ENCODE assay signal across 9 mouse cellular contexts in the genomic region with DNA sequence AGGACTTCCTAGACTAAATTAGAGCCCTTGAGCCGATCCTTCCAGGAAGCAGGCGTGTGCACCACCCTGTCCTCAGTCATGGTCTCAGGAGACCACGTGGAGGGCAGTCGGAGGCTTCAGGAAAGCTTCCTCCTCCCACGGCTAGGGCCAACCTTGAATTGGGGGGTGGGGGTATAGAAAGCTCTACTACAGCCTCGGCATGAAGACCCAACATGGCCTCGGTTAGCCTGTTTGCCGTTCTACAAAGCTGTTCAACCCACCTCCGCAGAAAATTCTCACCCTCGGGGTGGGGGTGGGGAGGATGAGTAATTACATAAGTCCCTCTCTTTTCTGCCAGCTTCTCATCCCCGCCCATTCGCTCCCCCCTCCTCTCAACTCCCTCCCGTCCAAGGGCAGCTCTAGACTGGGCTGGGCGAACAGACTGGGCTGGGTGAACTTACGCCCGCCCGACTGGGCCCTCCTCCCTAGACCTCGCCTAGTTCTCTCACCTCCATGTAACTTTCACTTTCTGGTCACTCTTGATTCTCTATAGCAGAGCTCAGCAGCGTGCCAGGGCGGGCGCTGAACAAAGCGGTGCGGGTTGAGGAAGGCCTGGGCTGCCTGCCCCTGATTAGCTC. TPM values are rescaled to one million over a fixed set of nuclear protein-coding genes. Genes with fewer than 3 reads are reported as not detected.
DNase-seq lines count a peak whose midpoint lies in the region; ATAC-seq and TF ChIP-seq lines count a peak whose summit lies in the region.
"Had no signal": no experiment of that assay in that cellular context is flagged by ENCODE, and none has a peak within 500 bp of the region (broad histone marks: within the 10 kb centered on the region; RNA-seq: fewer than 3 reads in every experiment).

No protein-coding gene starts in this region.

- 19% methylated on average over 23 of the region's 23 CpGs for WGBS in intestine, embryonic 15.5 days
- 29% methylated on average over 19 of the region's 23 CpGs for WGBS in limb, embryonic 14.5 days
- WGBS in midbrain, embryonic 14.5 days: 48% methylated on average over 22 of the region's 23 CpGs
- WGBS in stomach, embryonic 14.5 days: 14% methylated on average over 23 of the region's 23 CpGs

- no peak for TF ChIP-seq POLR2A in limb, embryonic 14.5 days (IDR thresholded peaks at IDR 0.05; ENCODE audit: borderline replicate concordance, extremely low read depth, insufficient read depth, insufficient read length)

- 0 out of 2 replicates have a peak overlapping the region, but pooled peaks have one; percentile 4 for H3K9ac ChIP-seq in intestine, embryonic 15.5 days
- no peak overlapping the region for H3K9ac ChIP-seq in limb, embryonic 14.5 days (ENCODE audit: low read depth, low read length, severe bottlenecking)
- H3K9ac ChIP-seq in midbrain, embryonic 14.5 days (replicated peaks; ENCODE audit: low read length): no peak overlapping the region
- H3K9ac ChIP-seq in stomach, embryonic 14.5 days (replicated peaks; ENCODE audit: low read depth, low read length): no peak overlapping the region

- peaks cover 28% of the 10 kb centered on the region for H3K4me1 ChIP-seq in intestine, embryonic 15.5 days (replicated peaks)
- H3K4me1 ChIP-seq in limb, embryonic 14.5 days (ENCODE audit: control insufficient read depth, insufficient read depth, low read length): peaks cover 25% of the 10 kb centered on the region
- H3K4me1 ChIP-seq in midbrain, embryonic 14.5 days (ENCODE audit: control insufficient read depth, insufficient read depth, low read length): peaks cover 29% of the 10 kb centered on the region
- H3K4me1 ChIP-seq in stomach, embryonic 14.5 days (ENCODE audit: control insufficient read depth, insufficient read depth, low read length): peaks cover 43% of the 10 kb centered on the region

- ATAC-seq in granulocyte monocyte progenitor cell, adult 5-6 weeks (replicated peaks; ENCODE audit: poor library complexity, severe bottlenecking): peak; percentile 57
- peak; percentile 89 for ATAC-seq in intestine, embryonic 15.5 days
- ATAC-seq in limb, embryonic 14.5 days (ENCODE audit: low FRiP score, low read depth): peak; percentile 59
- ATAC-seq in midbrain, embryonic 14.5 days (ENCODE audit: low FRiP score, low TSS enrichment): no peak
- ATAC-seq in stomach, embryonic 14.5 days (ENCODE audit: insufficient number of reproducible peaks, insufficient read depth, low FRiP score, low read depth): peak; percentile 88
- ATAC-seq: Patski had no signal

- DNase-seq in layer of hippocampus, adult 11-12 months (ENCODE audit: low spot score): peak; percentile 76
- DNase-seq in layer of hippocampus, adult 9-10 months (ENCODE audit: low spot score): no peak
- peak; percentile 56 for DNase-seq in embryo, embryonic 9.5 days (ENCODE audit: extremely low spot score)
- DNase-seq in limb, embryonic 14.5 days (ENCODE audit: low spot score): peak; percentile 43
- no peak for DNase-seq in midbrain, embryonic 14.5 days

- H3K4me3 ChIP-seq in intestine, embryonic 15.5 days (replicated peaks): peak overlapping the region; percentile 17
- no peak overlapping the region for H3K4me3 ChIP-seq in limb, embryonic 14.5 days (replicated peaks; ENCODE audit: low read length)
- no peak overlapping the region for H3K4me3 ChIP-seq in midbrain, embryonic 14.5 days (replicated peaks; ENCODE audit: low read depth, low read length)
- peak overlapping the region; percentile 5; the same call in 1 of the 2 replicates for H3K4me3 ChIP-seq in stomach, embryonic 14.5 days (ENCODE audit: low read depth, low read length)

- H3K27ac ChIP-seq in intestine, embryonic 15.5 days: 0 out of 2 replicates have a peak overlapping the region, but pooled peaks have one; percentile 1
- peak overlapping the region; percentile 44; the same call in 1 of the 2 replicates for H3K27ac ChIP-seq in limb, embryonic 14.5 days (replicated peaks; ENCODE audit: low read depth, low read length)
- 0 out of 2 replicates have a peak overlapping the region, but pooled peaks have one; percentile 8 for H3K27ac ChIP-seq in midbrain, embryonic 14.5 days (replicated peaks; ENCODE audit: low read depth, low read length)
- H3K27ac ChIP-seq in stomach, embryonic 14.5 days (ENCODE audit: low read length): peak overlapping the region; percentile 82

- H3K27me3 ChIP-seq in intestine, embryonic 15.5 days (replicated peaks): 0 out of 2 replicates have a peak, but pooled peaks cover 3% of the 10 kb centered on the region
- H3K27me3 ChIP-seq in limb, embryonic 14.5 days (ENCODE audit: control insufficient read depth, insufficient read depth, low read length): no peaks in the 10 kb centered on the region
- H3K27me3 ChIP-seq in midbrain, embryonic 14.5 days (ENCODE audit: control insufficient read depth, insufficient read depth, low read length): no peaks in the 10 kb centered on the region
- H3K27me3 ChIP-seq in stomach, embryonic 14.5 days (ENCODE audit: control insufficient read depth, insufficient read depth, low read length): no peaks in the 10 kb centered on the region
- H3K27me3 ChIP-seq: Patski had no signal

- H3K4me2 ChIP-seq in intestine, embryonic 15.5 days (replicated peaks): peak overlapping the region; percentile 46
- peak overlapping the region; percentile 35 for H3K4me2 ChIP-seq in limb, embryonic 14.5 days (replicated peaks; ENCODE audit: low read depth, low read length, severe bottlenecking)
- H3K4me2 ChIP-seq in midbrain, embryonic 14.5 days (ENCODE audit: low read length): no peak overlapping the region; the same call in 1 of the 2 replicates
- peak overlapping the region; percentile 30 for H3K4me2 ChIP-seq in stomach, embryonic 14.5 days (replicated peaks; ENCODE audit: low read depth, low read length)

- no peaks in the 10 kb centered on the region for H3K36me3 ChIP-seq in intestine, embryonic 15.5 days
- H3K36me3 ChIP-seq in limb, embryonic 14.5 days (ENCODE audit: control insufficient read depth, insufficient read depth, low read length): no peaks in the 10 kb centered on the region
- no peaks in the 10 kb centered on the region for H3K36me3 ChIP-seq in midbrain, embryonic 14.5 days (ENCODE audit: control insufficient read depth, insufficient read depth, low read length)
- no peaks in the 10 kb centered on the region for H3K36me3 ChIP-seq in stomach, embryonic 14.5 days (ENCODE audit: control insufficient read depth, insufficient read depth, low read length)

- H3K9me3 ChIP-seq in intestine, embryonic 15.5 days: no peaks in the 10 kb centered on the region
- no peaks in the 10 kb centered on the region for H3K9me3 ChIP-seq in limb, embryonic 14.5 days (ENCODE audit: control insufficient read depth, low read length)
- no peaks in the 10 kb centered on the region for H3K9me3 ChIP-seq in midbrain, embryonic 14.5 days (ENCODE audit: control insufficient read depth, low read length)
- no peaks in the 10 kb centered on the region for H3K9me3 ChIP-seq in stomach, embryonic 14.5 days (ENCODE audit: control insufficient read depth, low read depth, low read length)

RNA-seq across cellular contexts. Expression of a gene that starts 48.1 kb away (rescaled TPM):
- 1.2 and 1.8 TPM in 2 replicates for total RNA-seq in granulocyte monocyte progenitor cell, adult 5-6 weeks (2014; fragmentation: Nextera tagmentation)
- total RNA-seq in granulocyte monocyte progenitor cell, adult 5-6 weeks (2017): 0.15 and 0.78 TPM in 2 replicates
- 19.6 and 22.4 TPM in 2 replicates for polyA plus RNA-seq in intestine, embryonic 15.5 days (2015; fragmentation: Nextera tagmentation; extraction: Ambion mirVana)
- polyA plus RNA-seq in limb, embryonic 14.5 days (2012; rRNA removed): 37.1 and 50.8 TPM in 2 replicates
- 33.9 and 37.0 TPM in 2 replicates for polyA plus RNA-seq in limb, embryonic 14.5 days (2014; fragmentation: Nextera tagmentation; extraction: Ambion mirVana)
- polyA plus RNA-seq in midbrain, embryonic 14.5 days (2014; fragmentation: Nextera tagmentation; extraction: Ambion mirVana): 71.6 and 80.2 TPM in 2 replicates
- 18.2 and 21.6 TPM in 2 replicates for polyA plus RNA-seq in stomach, embryonic 14.5 days (2014; fragmentation: Nextera tagmentation; extraction: Ambion mirVana)

Comparison
In these comparisons a context has a peak if more than half of its experiments do, and no peak if none do; other contexts are left out.
1. DNase-seq: peak in layer of hippocampus, adult 11-12 months (single experiment), embryo, embryonic 9.5 days (single experiment) and limb, embryonic 14.5 days (single experiment); none in layer of hippocampus, adult 9-10 months (single experiment) and midbrain, embryonic 14.5 days (single experiment).
2. H3K27ac ChIP-seq: peak in every context shown above with its lines; median percentile 82 in stomach, embryonic 14.5 days; 44 in limb, embryonic 14.5 days; 8 in midbrain, embryonic 14.5 days; 1 in intestine, embryonic 15.5 days.
3. H3K4me3 ChIP-seq: peak in intestine, embryonic 15.5 days (single experiment) and stomach, embryonic 14.5 days (single experiment); none in limb, embryonic 14.5 days (single experiment) and midbrain, embryonic 14.5 days (single experiment).